Mouse (Mus musculus): ENCODE results near the gene Ccdc148. TPM values are rescaled to one million over a fixed set of nuclear protein-coding genes. Genes with fewer than 3 reads are reported as not detected.
A peak's percentile ranks its signal among the peaks of the same experiment; 100 is the strongest.

The Ccdc148 gene
- polyA plus RNA-seq, 1 experiment from 2014 or later, result 0.60 TPM

- ATAC-seq (ENCODE audit: low FRiP score) (peak; percentile 12), DNase-seq (ENCODE audit: low spot score) (no peak)
- under 1% methylated on average over 16 of the region's 16 CpGs for WGBS
- Histone ChIP-seq H3K27ac (ENCODE audit: low read depth, low read length) (no peak overlapping the region), H3K4me3 (ENCODE audit: low read depth, low read length) (peak overlapping the region; percentile 93), H3K36me3 (ENCODE audit: control insufficient read depth, insufficient read depth, low read length) (no peaks in the 10 kb centered on the region), H3K9me3 (ENCODE audit: control insufficient read depth, low read length) (no peaks in the 10 kb centered on the region), H3K9ac (ENCODE audit: low read depth, low read length) (peak overlapping the region; percentile 49), H3K4me1 (replicated peaks; ENCODE audit: control insufficient read depth, insufficient read depth, low read length) (no peaks in the 10 kb centered on the region; the same call in 1 of the 2 replicates), H3K4me2 (replicated peaks; ENCODE audit: low read depth, low read length) (peak overlapping the region; percentile 68), H3K27me3 (ENCODE audit: control insufficient read depth, insufficient read depth, low read length) (no peaks in the 10 kb centered on the region)
Measured at GRCm38 (mm10) chr2:59159961-59160604, 400 bp downstream of the Ccdc148 start.

- H3K9ac ChIP-seq (ENCODE audit: low read depth, low read length), result no peak overlapping the region
- H3K27ac ChIP-seq (ENCODE audit: low read depth, low read length), result no peak overlapping the region
- no peaks in the 10 kb centered on the region for H3K9me3 ChIP-seq (ENCODE audit: control insufficient read depth, low read length)
- 57% methylated on average over 2 of the region's 2 CpGs for WGBS
- no peak for DNase-seq (ENCODE audit: low spot score)
- ATAC-seq (ENCODE audit: low FRiP score), result no peak
- H3K4me3 ChIP-seq (ENCODE audit: low read depth, low read length), result no peak overlapping the region
- no peaks in the 10 kb centered on the region for H3K36me3 ChIP-seq (ENCODE audit: control insufficient read depth, insufficient read depth, low read length)
- H3K4me1 ChIP-seq (replicated peaks; ENCODE audit: control insufficient read depth, insufficient read depth, low read length), result no peaks in the 10 kb centered on the region; the same call in 1 of the 2 replicates
- no peaks in the 10 kb centered on the region for H3K27me3 ChIP-seq (ENCODE audit: control insufficient read depth, insufficient read depth, low read length)
- H3K4me2 ChIP-seq (replicated peaks; ENCODE audit: low read depth, low read length), result no peak overlapping the region
Measured at GRCm38 (mm10) chr2:59158117-59158516, 2.4 kb downstream of the Ccdc148 start.

DNA sequence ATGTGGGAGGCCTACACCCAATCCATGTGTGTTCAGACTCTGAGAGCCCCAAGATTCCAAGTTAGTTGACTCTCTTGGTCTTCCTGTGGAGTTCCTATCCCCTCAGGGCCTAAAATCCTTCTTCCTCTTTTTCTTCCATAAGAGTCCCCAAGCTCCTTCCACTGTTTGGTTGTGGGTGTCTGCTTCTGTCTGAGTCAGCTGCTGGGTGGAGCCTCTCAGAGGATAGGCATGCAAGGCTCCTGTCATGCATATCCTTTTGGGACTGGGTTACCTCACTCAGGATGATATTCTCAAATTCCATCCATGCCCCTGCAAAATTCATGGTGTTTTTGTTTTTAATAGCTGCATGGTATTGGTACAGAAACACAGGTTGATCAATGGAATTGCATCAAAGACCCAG lies 5.1 kb downstream of the Ccdc148 start:
- H3K4me2 ChIP-seq (replicated peaks; ENCODE audit: low read depth, low read length), result no peak overlapping the region
- H3K9me3 ChIP-seq (ENCODE audit: control insufficient read depth, low read length), result no peaks in the 10 kb centered on the region
- no peaks in the 10 kb centered on the region for H3K36me3 ChIP-seq (ENCODE audit: control insufficient read depth, insufficient read depth, low read length)
- H3K27ac ChIP-seq (ENCODE audit: low read depth, low read length), result no peak overlapping the region
- DNase-seq (ENCODE audit: low spot score), result no peak
- ATAC-seq (ENCODE audit: low FRiP score), result no peak
- no peak overlapping the region for H3K4me3 ChIP-seq (ENCODE audit: low read depth, low read length)
- no peak overlapping the region for H3K9ac ChIP-seq (ENCODE audit: low read depth, low read length)
- no peaks in the 10 kb centered on the region for H3K27me3 ChIP-seq (ENCODE audit: control insufficient read depth, insufficient read depth, low read length)
- H3K4me1 ChIP-seq (replicated peaks; ENCODE audit: control insufficient read depth, insufficient read depth, low read length), result no peaks in the 10 kb centered on the region

DNA sequence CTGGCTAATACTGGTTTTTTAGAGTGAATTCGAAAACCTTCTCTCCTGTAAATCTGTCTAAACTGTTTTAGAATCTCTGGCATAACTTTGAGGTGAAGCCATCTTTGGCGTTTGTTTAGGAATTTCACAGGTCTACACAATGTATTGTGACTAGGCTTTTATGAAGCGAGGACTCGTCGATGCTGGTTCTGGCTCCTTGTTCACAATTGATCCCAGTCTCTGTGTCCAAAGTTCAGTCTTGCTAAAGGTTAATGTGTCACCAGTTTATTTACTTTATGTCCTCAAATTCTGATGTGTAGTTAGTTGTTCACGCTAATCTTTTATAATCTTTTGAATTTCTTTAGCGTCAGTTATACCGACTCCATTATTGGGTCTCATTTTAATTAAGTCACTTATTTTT lies 29.4 kb downstream of the Ccdc148 start:
- H3K9me3 ChIP-seq (ENCODE audit: control insufficient read depth, low read length), result no peaks in the 10 kb centered on the region
- H3K4me2 ChIP-seq (replicated peaks; ENCODE audit: low read depth, low read length), result no peak overlapping the region
- H3K9ac ChIP-seq (ENCODE audit: low read depth, low read length), result no peak overlapping the region
- no peaks in the 10 kb centered on the region for H3K36me3 ChIP-seq (ENCODE audit: control insufficient read depth, insufficient read depth, low read length)
- H3K27ac ChIP-seq (ENCODE audit: low read depth, low read length), result no peak overlapping the region
- H3K27me3 ChIP-seq (ENCODE audit: control insufficient read depth, insufficient read depth, low read length), result no peaks in the 10 kb centered on the region
- 91% methylated on average over 8 of the region's 8 CpGs for WGBS
- H3K4me3 ChIP-seq (ENCODE audit: low read depth, low read length), result no peak overlapping the region
- no peaks in the 10 kb centered on the region for H3K4me1 ChIP-seq (replicated peaks; ENCODE audit: control insufficient read depth, insufficient read depth, low read length)
- ATAC-seq (ENCODE audit: low FRiP score), result no peak
- no peak for DNase-seq (ENCODE audit: low spot score)

- no peak overlapping the region for H3K4me3 ChIP-seq (ENCODE audit: low read depth, low read length)
- DNase-seq (ENCODE audit: low spot score) (no peak), ATAC-seq (ENCODE audit: low FRiP score) (no peak)
- no peaks in the 10 kb centered on the region for H3K4me1 ChIP-seq (replicated peaks; ENCODE audit: control insufficient read depth, insufficient read depth, low read length)
- H3K4me2 ChIP-seq (replicated peaks; ENCODE audit: low read depth, low read length), result no peak overlapping the region
- H3K9me3 ChIP-seq (ENCODE audit: control insufficient read depth, low read length), result no peaks in the 10 kb centered on the region
- H3K36me3 ChIP-seq (ENCODE audit: control insufficient read depth, insufficient read depth, low read length), result no peaks in the 10 kb centered on the region
- no peak overlapping the region for H3K27ac ChIP-seq (ENCODE audit: low read depth, low read length)
- no peak overlapping the region for H3K9ac ChIP-seq (ENCODE audit: low read depth, low read length)
- WGBS, result 93% methylated on average over 8 of the region's 8 CpGs
- H3K27me3 ChIP-seq (ENCODE audit: control insufficient read depth, insufficient read depth, low read length), result no peaks in the 10 kb centered on the region
Measured at GRCm38 (mm10) chr2:59129821-59130220, 30.7 kb downstream of the Ccdc148 start.

- ATAC-seq (ENCODE audit: low FRiP score), result no peak
- H3K4me3 ChIP-seq (ENCODE audit: low read depth, low read length), result no peak overlapping the region
- 87% methylated on average over 7 of the region's 7 CpGs for WGBS
- H3K4me2 ChIP-seq (replicated peaks; ENCODE audit: low read depth, low read length), result no peak overlapping the region
- H3K27me3 ChIP-seq (ENCODE audit: control insufficient read depth, insufficient read depth, low read length), result no peaks in the 10 kb centered on the region
- no peak for DNase-seq (ENCODE audit: low spot score)
- no peak overlapping the region for H3K27ac ChIP-seq (ENCODE audit: low read depth, low read length)
- no peaks in the 10 kb centered on the region for H3K9me3 ChIP-seq (ENCODE audit: control insufficient read depth, low read length)
- no peak overlapping the region for H3K9ac ChIP-seq (ENCODE audit: low read depth, low read length)
- H3K36me3 ChIP-seq (ENCODE audit: control insufficient read depth, insufficient read depth, low read length), result no peaks in the 10 kb centered on the region
- no peaks in the 10 kb centered on the region for H3K4me1 ChIP-seq (replicated peaks; ENCODE audit: control insufficient read depth, insufficient read depth, low read length)
Measured at GRCm38 (mm10) chr2:59129023-59129422, 31.5 kb downstream of the Ccdc148 start.

DNA sequence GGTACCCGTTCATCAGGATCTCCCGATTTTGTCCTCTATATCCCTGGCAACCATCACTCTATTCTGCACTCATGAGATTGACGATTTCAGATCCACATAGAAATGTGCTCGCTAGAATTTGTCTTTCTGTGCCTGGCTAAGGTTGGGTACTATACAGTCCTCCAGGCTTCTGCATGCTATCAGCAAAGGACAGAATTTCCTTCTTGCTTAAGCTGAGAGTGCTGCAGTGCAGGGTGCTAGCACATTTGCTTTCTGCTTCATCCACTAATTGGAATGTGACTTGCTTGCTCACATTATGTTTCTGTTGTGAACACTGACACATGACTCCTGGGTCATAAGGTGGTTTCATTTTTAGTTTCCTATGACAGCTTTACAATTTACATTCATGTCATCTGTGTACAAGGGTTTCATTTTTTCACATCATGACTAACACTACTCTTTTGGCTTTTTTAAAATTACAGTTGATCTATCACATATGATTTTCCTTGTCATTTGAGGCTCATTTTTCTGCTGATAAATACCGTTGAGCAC lies 104.8 kb downstream of the Ccdc148 start:
- DNase-seq (ENCODE audit: low spot score) (no peak), ATAC-seq (ENCODE audit: low FRiP score) (no peak)
- H3K4me2 ChIP-seq (replicated peaks; ENCODE audit: low read depth, low read length), result no peak overlapping the region
- 86% methylated on average over 5 of the region's 5 CpGs for WGBS
- no peak overlapping the region for H3K27ac ChIP-seq (ENCODE audit: low read depth, low read length)
- H3K4me3 ChIP-seq (ENCODE audit: low read depth, low read length), result no peak overlapping the region
- no peaks in the 10 kb centered on the region for H3K4me1 ChIP-seq (replicated peaks; ENCODE audit: control insufficient read depth, insufficient read depth, low read length)
- H3K36me3 ChIP-seq (ENCODE audit: control insufficient read depth, insufficient read depth, low read length), result no peaks in the 10 kb centered on the region
- H3K9ac ChIP-seq (ENCODE audit: low read depth, low read length), result no peak overlapping the region
- no peaks in the 10 kb centered on the region for H3K9me3 ChIP-seq (ENCODE audit: control insufficient read depth, low read length)
- H3K27me3 ChIP-seq (ENCODE audit: control insufficient read depth, insufficient read depth, low read length), result no peaks in the 10 kb centered on the region

DNA sequence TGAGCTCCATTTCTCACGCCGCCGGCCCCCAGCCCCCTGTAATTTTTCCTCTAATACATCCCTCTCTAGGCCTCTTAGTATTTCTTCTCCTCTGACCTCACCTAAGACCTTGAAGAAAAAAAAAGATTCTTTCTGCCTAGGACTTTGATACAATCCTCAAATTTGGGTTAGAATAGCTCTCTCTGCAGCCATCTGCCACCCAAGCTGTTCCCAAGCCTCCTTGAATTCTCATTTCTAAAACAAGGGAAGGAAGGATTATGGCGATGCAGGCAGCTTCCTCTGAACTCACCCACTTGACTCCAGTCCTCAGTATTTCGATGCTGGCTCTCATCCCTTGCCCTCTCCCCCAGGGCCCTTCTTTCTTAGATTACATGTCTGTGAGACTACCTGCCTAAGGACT lies 106.1 kb downstream of the Ccdc148 start:
- Histone ChIP-seq H3K9me3 (ENCODE audit: control insufficient read depth, low read length) (no peaks in the 10 kb centered on the region), H3K27me3 (ENCODE audit: control insufficient read depth, insufficient read depth, low read length) (0 out of 2 replicates have a peak, but pooled peaks cover 2% of the 10 kb centered on the region), H3K9ac (ENCODE audit: low read depth, low read length) (no peak overlapping the region), H3K4me3 (ENCODE audit: low read depth, low read length) (no peak overlapping the region), H3K36me3 (ENCODE audit: control insufficient read depth, insufficient read depth, low read length) (no peaks in the 10 kb centered on the region), H3K4me2 (replicated peaks; ENCODE audit: low read depth, low read length) (no peak overlapping the region), H3K27ac (ENCODE audit: low read depth, low read length) (no peak overlapping the region), H3K4me1 (replicated peaks; ENCODE audit: control insufficient read depth, insufficient read depth, low read length) (0 out of 2 replicates have a peak, but pooled peaks cover 2% of the 10 kb centered on the region)
- no peak for DNase-seq (ENCODE audit: low spot score)
- 68% methylated on average over 5 of the region's 5 CpGs for WGBS
- ATAC-seq (ENCODE audit: low FRiP score), result no peak

- 58% methylated on average over 7 of the region's 7 CpGs for WGBS
- no peaks in the 10 kb centered on the region for H3K9me3 ChIP-seq (ENCODE audit: control insufficient read depth, low read length)
- no peaks in the 10 kb centered on the region for H3K36me3 ChIP-seq (ENCODE audit: control insufficient read depth, insufficient read depth, low read length)
- no peak overlapping the region for H3K4me2 ChIP-seq (replicated peaks; ENCODE audit: low read depth, low read length)
- no peak for ATAC-seq (ENCODE audit: low FRiP score)
- H3K4me1 ChIP-seq (replicated peaks; ENCODE audit: control insufficient read depth, insufficient read depth, low read length), result 0 out of 2 replicates have a peak, but pooled peaks cover 2% of the 10 kb centered on the region
- 0 out of 2 replicates have a peak, but pooled peaks cover 2% of the 10 kb centered on the region for H3K27me3 ChIP-seq (ENCODE audit: control insufficient read depth, insufficient read depth, low read length)
- no peak for DNase-seq (ENCODE audit: low spot score)
- H3K27ac ChIP-seq (ENCODE audit: low read depth, low read length), result no peak overlapping the region
- no peak overlapping the region for H3K9ac ChIP-seq (ENCODE audit: low read depth, low read length)
- H3K4me3 ChIP-seq (ENCODE audit: low read depth, low read length), result no peak overlapping the region
Measured at GRCm38 (mm10) chr2:59053461-59054039, 106.9 kb downstream of the Ccdc148 start.

Data from hindbrain, embryonic 11.5 days (tissue).